Mouse (Mus musculus): ENCODE measurements around the gene Cdc42ep3. TPM values are rescaled to one million over a fixed set of nuclear protein-coding genes. Genes with fewer than 3 reads are reported as not detected.

Gene Cdc42ep3
- 10 to 100 TPM; 15.6 to 17.6 TPM for total RNA-seq (2021)
- long read RNA-seq, experiment 1, transcript Cdc42ep3-201 (2 exons, 2,265 nt) = major isoform, 9 of 13 reads
- long read RNA-seq, experiment 1, partial matches to known transcripts = 0 of 13 reads
- long read RNA-seq, experiment 1, other reads (novel, unspliced or antisense) = 4 of 13 reads
- long read RNA-seq, experiment 2, transcript Cdc42ep3-201 (2 exons, 2,265 nt) = major isoform, 21 of 22 reads
- long read RNA-seq, experiment 2, partial matches to known transcripts = 0 of 22 reads
- long read RNA-seq, experiment 2, other reads (novel, unspliced or antisense) = 1 of 22 reads

- peak; percentile 90 for DNase-seq
These were observed at the start of gene Cdc42ep3 for GRCm38 (mm10) chr17:79354444-79355270. Cdc42ep3 (minus strand) TSS chr17:79355091.

GRCm38 (mm10) chr17:79400356-79400755 lies 45.5 kb upstream of the Cdc42ep3 start:
- peak; percentile 6 for DNase-seq

DNA sequence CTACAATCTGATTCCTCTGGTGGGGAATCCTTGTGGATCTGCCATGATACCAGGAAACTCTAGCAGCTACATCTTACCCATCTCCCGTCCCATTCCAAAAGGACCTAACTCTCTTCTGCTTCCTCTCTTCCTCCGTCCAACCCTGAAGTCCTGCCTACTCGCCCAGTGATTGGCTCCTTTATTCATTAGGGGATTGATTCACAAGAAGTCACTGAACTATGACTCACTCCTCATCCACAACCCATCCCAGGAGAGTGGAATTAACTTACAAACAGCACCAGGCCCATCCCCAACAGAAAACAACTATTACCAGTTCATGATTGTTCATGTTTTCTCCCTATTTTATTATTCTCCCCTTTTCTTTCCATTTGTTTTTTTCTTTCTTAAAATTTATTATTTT lies 43.5 kb upstream of the Cdc42ep3 start:
- no peak for DNase-seq

DNA sequence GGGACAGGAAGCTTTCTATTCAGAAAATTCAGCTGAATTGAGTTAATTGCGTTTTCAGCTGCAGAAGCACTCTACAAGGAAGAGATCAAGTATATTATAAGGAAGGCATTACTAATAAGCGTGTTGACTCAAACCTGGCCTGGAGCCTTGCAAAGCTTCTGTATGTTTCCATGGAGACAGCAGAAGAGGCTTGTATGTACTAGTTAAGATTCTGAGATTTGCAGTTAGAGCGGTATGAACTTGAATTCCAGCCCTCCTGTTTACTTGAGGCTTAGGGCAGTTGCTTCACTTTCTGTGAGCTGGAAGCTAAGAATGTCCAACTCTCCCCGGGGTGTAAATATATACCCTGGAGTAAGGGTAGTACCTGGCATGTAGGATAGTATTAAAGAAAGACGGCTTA lies 39.9 kb upstream of the Cdc42ep3 start:
- DNase-seq = no peak

DNA sequence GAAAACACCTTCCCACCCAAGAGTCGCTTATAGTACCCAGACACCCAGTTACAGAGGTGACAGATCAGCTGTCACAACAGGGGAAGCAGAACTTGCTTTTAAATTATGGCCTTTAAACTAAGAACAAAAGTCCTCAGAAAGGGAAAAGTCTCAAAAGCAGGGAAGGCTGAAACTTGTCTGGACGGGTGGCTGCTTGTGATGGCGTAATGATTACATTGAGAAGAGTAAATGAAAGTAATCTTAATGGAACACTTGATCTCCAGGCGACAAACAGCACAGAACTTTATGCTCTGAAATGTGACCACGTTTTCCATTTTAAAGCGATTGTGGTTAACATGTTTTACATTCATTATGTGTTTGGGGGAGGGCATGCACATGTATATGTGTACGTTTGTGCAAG lies 39.0 kb upstream of the Cdc42ep3 start:
- DNase-seq = no peak

GRCm38 (mm10) chr17:79387465-79388066 lies 32.7 kb upstream of the Cdc42ep3 start:
- no peak for DNase-seq

DNA sequence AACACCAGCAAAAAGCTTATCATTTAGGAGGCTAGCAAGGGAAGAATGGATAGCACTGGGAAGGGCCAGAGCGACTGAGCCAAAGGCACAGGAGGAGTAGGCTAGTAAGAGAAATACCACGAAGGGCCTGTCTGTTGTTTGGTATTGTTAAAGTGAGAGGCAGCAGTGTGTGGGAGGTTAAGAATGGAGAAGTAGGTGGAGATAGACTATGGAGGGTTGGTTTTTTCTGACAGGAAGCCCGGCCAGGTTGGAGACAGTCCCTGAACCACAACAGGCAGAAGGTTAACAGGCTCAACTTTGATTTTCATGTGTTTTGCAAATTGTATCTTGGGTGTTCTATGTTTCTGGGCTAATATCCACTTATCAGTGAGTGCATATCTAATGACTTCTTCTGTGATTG lies 26.6 kb upstream of the Cdc42ep3 start:
- no peak for DNase-seq

DNA sequence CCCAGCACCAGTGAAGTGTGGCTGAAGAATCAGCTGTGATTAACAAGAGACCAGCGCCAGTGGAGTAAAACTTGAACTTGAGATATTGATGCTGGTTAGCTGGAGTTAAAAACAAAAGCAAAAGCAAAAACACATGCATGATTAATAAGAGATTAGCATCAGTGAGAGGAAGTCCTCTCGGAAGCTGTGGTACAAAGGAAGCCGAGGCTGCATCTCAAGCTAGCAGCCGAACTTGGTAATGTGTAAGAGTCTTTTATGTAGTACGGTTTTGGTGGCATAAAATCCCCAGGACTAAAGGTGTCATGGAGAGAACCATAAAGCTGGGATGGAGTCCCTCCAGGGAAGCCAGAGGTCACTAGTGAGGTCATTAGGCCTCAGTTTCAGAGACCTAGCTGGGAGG lies 24.3 kb upstream of the Cdc42ep3 start:
- no peak for DNase-seq

DNA sequence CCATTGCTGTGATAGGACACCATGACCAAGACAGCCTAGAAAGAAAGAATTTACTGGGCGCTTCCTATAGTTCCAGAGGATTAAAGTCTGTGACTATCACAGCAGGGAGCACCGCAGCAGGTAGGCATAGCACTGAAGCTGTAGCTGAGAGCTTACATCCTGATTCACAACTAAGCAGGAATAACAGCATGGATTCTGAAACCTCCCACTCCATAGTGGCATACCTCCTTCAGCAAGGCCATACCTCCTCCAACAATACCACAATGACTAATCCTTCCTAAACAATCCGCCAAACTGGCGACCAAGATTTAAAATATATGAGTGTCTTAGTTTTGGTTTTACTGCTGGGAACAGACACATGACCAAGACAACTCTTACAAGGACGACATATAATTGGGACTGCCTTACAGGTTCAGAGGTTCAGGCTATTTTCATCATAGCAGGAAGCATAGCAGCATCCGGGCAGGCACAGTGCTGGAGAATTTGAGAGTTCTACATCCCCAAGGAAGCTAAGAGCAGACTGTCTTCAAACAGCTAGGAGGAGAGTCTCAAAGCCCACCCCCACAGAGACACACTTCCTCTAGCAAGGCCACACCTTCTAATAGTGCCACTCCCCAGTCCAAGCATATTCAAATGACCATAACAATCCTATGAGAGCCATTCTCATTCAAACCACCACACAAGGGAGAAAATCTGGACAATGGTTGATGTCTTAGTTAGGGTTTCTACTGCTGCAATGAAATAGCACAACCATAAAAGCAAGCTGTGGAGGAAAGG lies 21.7 kb upstream of the Cdc42ep3 start:
- no peak for DNase-seq

DNA sequence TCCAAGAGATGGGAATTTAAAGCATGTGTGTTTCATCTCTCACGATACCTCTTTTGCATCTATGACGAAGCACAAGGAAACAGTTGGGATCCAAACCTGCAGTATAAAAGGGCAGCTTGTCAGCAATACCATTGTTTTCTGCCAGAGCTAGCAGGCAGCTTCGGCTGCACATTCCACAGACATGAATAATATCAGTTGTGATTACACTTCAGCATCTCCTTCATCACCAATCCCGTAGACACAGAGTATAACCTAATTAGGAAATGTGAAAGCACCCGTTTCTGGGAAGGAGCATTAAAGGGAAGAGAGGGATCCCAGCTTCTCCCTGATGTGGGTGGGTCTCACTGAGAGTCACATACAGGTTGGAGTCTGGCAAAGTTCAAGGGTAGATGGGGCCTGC lies 18.1 kb upstream of the Cdc42ep3 start:
- DNase-seq = no peak

DNA sequence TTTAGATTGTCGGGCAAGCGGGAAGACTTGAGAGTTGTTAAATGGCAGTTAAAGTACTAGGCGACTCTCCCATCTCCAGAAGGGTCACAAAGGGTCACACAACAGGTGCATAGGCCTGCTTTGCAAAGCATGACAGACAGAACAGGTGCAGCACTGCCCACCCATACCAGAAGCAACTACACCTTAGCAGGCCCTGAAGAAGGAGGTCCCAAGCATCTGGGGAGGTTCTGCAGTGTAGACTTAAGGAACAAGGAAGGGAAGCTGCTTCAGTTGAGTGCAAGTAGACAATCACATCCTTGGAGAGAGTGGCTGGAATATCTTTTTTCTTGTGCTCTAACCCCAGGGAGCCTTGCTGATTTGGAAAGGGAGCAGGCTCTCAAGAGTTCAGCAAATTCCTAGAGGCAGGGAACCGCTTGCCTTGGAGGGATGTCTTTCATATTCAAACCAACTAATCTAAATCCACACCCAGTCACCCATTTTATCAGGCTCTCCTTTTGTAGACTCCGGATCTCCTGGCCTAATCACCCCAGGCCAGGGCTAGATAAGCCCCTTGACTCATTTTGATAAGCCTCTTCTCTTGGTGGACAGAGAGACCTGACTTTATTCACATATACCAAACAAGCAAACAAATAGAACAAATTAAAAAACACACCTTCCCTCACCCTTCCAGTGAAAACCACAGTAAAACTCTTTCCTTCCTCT lies 10.0 kb upstream of the Cdc42ep3 start:
- DNase-seq = no peak

DNA sequence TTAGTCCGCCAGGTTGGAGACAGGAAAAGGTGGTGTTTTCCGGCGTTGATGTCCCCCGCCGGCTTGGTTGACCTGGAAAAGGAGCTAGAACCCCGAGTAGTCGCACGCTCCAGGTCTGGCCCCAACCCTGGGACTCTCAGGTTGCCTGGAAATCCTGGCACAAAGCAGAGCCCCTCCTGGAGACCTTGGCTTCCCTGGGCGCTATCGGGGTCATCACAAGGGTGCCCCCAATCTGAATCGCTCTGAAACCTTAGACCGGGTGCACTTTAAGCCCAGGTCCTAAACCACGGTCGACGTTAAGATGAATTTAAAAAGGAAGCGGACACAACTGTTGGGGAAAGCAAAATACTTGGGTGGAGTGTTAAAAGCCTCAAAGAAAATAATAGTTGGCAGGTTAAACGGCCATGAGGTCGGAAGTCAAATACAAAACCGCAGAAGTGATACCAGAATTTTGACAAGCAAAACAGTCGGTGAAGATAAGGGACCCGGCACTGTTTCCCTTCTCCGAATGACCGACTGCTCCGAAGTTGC lies 1.2 kb upstream of the Cdc42ep3 start:
- no peak for DNase-seq

GRCm38 (mm10) chr17:79355271-79355991 lies 540 bp upstream of the Cdc42ep3 start:
- DNase-seq = peak; percentile 74

DNA sequence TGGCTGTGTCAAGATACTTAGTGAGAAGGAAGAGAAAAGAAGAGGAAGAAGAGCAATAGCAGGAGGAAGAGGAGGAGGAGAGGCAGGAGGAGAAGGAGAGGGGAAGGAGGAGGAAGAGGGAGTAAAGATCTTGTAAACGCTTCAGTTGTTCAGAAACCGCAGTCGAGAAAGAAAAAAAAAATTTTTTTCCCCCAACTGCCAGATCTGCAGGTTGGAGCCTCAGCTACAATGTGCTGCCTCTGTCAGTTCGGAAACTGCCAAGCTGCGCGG lies 782 bp downstream of the Cdc42ep3 start:
- DNase-seq = no peak

DNA sequence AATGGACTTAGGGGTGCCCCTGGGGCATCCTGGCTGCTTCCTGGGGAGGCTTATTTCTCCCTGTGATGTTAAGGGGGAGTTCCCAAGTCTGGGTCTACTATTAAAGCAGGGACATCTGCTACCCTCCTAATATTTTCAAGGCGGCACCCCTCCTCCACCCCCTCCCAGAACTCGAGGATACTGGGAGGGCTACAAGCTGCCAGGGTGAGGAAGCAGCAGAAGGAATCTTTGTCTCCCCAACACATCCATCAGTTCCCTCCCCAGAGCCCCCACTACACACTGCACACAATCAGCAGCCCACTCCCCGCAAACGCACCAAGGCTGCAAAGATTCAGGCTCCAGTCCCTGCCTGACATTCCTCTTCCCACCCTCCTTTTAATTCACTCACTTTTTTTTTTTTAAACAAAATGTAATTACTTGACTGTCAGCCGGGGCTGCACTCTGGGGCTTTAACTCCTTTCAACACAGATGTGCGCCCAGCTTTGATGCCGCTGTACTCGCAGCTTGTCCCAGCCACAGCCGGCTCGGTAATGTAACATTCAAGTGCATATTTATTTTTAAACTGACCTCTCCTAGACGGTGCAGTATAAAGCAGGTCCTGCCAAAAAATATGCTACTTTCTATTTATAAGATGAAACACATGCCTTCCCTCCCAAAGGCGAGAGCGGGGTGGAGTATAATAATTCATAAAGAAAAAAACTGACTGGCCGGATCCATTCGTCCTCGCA lies 1.3 kb downstream of the Cdc42ep3 start:
- no peak for DNase-seq

- DNase-seq = no peak
These were observed 4.1 kb downstream of the Cdc42ep3 start for GRCm38 (mm10) chr17:79350751-79351191.

- DNase-seq = no peak
These were observed 5.5 kb downstream of the Cdc42ep3 start for GRCm38 (mm10) chr17:79349371-79349770.

DNA sequence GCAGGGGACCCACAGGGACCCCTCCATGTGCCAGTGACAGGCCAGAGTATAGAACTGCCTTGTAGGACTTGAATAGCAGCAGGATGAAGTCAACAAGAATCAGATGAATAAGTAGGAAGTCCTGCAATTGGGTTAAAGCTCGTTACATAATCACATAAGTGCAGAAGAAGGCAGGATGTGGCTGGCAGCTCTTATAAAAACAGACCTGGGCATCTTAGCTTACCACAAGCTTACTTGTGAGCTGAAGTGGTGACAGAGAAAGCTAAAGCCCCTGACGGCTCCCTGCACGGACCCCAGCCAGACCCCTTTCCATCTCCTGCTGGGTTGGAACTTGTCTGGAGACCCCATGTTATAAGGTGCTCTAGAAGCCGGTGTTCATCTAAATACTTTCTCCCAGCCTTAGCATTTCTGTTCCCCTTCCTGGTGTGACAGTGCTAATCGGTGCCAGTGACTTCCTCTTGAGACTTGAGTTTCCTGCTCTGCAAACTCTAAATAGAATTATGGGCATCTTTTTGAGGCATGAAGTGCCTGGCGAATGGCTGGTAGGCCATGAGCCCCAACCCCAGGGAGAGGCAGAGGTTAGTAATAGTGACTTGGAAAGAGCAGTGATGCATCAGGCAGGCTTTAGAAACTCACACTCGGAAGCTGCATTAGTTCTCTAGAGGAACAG lies 6.8 kb downstream of the Cdc42ep3 start:
- DNase-seq = no peak

DNA sequence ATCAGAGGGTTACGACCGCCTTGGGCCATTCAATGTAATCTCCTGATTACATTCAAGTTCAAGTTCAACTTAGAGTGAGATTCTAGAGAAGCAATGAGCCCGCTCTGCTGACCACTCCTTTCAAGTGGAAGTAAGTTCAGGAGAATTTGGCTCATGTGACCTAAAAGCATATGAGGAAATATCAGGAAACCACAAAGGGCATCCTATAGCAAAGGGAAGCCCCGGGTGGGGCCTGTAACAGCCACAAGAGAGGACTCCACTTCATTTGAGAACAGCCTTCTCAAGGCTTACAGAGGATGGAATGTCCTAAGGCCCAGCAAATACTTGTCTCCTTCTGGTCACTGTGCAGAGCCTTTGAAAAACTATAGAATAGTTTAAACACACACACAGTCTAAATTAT lies 7.6 kb downstream of the Cdc42ep3 start:
- DNase-seq = no peak
